Mouse (Mus musculus) heart, embryonic 13.5 days (tissue): ENCODE results near the gene Hnrnpl. TPM values are rescaled to one million over a fixed set of nuclear protein-coding genes. Genes with fewer than 3 reads are reported as not detected.

Experiments
- ATAC-seq: fragments of 200-750 bp; cut with Nextera tagmentation; 2 replicates; pipeline ENCODE4 v1.8.0; 2017; ENCODE audit warnings: moderate TSS enrichment; ENCODE audit not compliant: insufficient number of reproducible peaks, low FRiP score, low TSS enrichment; ENCODE audit errors: extremely low read depth
- H3K27ac ChIP-seq: fragments of 300-500 bp; sonication (generic); replicated peaks from 2 replicates; pipeline ENCODE4 v1.5.1; 2015; ENCODE audit warnings: moderate library complexity, mild to moderate bottlenecking, inconsistent platforms
- H3K27me3 ChIP-seq: fragments of 300-500 bp; sonication (generic); replicated peaks from 2 replicates; pipeline ENCODE4 v1.6.1; 2015; ENCODE audit warnings: mild to moderate bottlenecking, inconsistent platforms
- H3K36me3 ChIP-seq: fragments of 300-500 bp; sonication (generic); 2 replicates; pipeline ENCODE4 v1.6.1; 2015; ENCODE audit warnings: mild to moderate bottlenecking, inconsistent platforms
- H3K4me1 ChIP-seq: fragments of 300-500 bp; sonication (generic); 2 replicates; pipeline ENCODE4 v1.6.1; 2015; ENCODE audit warnings: inconsistent platforms
- H3K4me2 ChIP-seq: fragments of 300-500 bp; sonication (generic); 2 replicates; pipeline ENCODE4 v1.6.1; 2015; ENCODE audit warnings: inconsistent platforms, mild to moderate bottlenecking, moderate library complexity
- H3K4me3 ChIP-seq: fragments of 300-500 bp; sonication (generic); 2 replicates; pipeline ENCODE4 v1.5.1; 2015; ENCODE audit warnings: moderate library complexity, mild to moderate bottlenecking, inconsistent platforms
- H3K9ac ChIP-seq: fragments of 300-500 bp; sonication (generic); 2 replicates; pipeline ENCODE4 v1.6.1; 2015; ENCODE audit warnings: inconsistent platforms, mild to moderate bottlenecking, moderate library complexity
- H3K9me3 ChIP-seq: fragments of 300-500 bp; sonication (generic); 2 replicates; pipeline ENCODE4 v1.6.1; 2016; ENCODE audit warnings: inconsistent platforms
- WGBS: fragments of 180-500 bp; shearing (Covaris S2); methylation state at CpG from one replicate; pipeline ENCODE4 v1.1.7; 2015; ENCODE audit warnings: mixed read lengths; 5-methylcytosine and 5-hydroxymethylcytosine counted together
- polyA plus RNA-seq: library from polyadenylated mRNA; unstranded; fragments of >200 nt; fragmentation: Nextera tagmentation; extraction: Ambion mirVana; gene quantifications from 2 replicates; pipeline ENCODE4 v1.2.1, GENCODE M21; 2015

The Hnrnpl gene
- polyA plus RNA-seq, 1 experiment from 2014 or later, result 168 TPM

GRCm38 (mm10) chr7:28791706-28792105 lies 16.6 kb upstream of the Hnrnpl start:
- Histone ChIP-seq H3K27me3 (no peaks in the 10 kb centered on the region), H3K4me1 (peaks cover 25% of the 10 kb centered on the region), H3K36me3 (peaks cover 15% of the 10 kb centered on the region), H3K27ac (no peak overlapping the region), H3K9ac (no peak overlapping the region), H3K9me3 (no peaks in the 10 kb centered on the region), H3K4me3 (no peak overlapping the region), H3K4me2 (no peak overlapping the region)
- no peak for ATAC-seq

DNA sequence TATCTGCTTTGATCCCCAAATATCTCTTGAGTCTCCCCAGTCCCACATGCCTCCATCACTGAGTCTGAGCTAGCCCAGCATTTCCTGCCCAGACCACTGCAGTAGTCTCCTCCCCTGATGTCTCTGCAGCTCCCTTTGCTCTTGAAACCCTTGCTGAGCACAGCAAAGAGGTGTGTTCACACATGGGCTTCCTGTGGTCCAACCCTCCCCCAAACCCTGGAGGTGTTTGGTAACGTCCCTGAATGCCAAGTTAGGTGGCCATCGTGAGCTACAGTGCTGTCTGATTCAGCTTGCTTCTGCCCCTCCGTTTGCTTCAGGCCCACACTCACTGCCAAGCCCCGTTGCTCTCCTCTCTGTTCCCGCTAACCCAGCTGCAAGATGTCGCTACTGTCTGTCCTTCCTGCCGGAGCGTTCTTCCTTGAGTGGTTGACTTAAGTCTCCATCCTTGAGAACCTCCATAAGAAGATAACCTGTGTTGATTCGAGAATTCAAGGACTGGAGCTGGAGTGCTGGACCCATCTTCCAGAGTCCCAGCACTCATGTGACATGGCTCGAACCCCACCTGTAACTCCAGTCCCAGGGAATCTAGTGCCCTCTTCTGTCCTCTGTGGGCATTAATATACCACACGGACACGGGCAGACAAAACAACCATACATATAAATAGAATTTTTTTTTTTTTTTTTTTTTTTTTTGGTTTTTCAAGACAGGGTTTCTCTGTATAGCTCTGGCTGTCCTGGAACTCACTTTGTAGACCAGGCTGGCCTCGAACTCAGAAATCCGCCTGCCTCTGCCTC lies 15.8 kb upstream of the Hnrnpl start:
- H3K9me3 ChIP-seq, result no peaks in the 10 kb centered on the region
- H3K4me2 ChIP-seq, result no peak overlapping the region
- 66% methylated on average over 14 of the region's 14 CpGs for WGBS
- ATAC-seq, result no peak
- peaks cover 30% of the 10 kb centered on the region for H3K4me1 ChIP-seq
- H3K27ac ChIP-seq, result no peak overlapping the region
- H3K36me3 ChIP-seq, result peaks cover 9% of the 10 kb centered on the region
- H3K4me3 ChIP-seq, result no peak overlapping the region
- H3K27me3 ChIP-seq, result no peaks in the 10 kb centered on the region
- no peak overlapping the region for H3K9ac ChIP-seq

DNA sequence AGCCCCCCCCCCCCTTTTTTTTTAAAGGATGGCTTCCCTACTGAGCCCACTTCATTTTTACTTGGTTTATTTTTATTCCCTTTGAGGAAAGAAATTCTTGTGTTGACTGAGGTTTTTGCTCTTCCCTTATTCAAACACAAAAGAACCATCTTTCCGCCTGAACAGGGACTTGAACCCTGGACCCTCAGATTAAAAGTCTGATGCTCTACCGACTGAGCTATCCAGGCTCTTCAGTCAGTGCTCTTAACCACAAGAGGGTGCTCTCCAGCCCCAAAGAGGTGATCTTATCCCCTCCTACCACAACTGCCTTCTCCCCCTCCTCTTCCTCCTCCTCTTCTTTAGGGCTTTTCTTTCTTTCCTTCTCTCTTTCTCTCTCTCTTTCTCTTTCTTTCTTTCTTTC lies 14.5 kb upstream of the Hnrnpl start:
- Histone ChIP-seq H3K27me3 (no peaks in the 10 kb centered on the region), H3K9me3 (no peaks in the 10 kb centered on the region), H3K36me3 (no peaks in the 10 kb centered on the region), H3K9ac (no peak overlapping the region), H3K4me3 (no peak overlapping the region), H3K4me2 (no peak overlapping the region), H3K27ac (no peak overlapping the region), H3K4me1 (peaks cover 23% of the 10 kb centered on the region)
- WGBS, result 36% methylated on average over 2 of the region's 2 CpGs
- no peak for ATAC-seq

GRCm38 (mm10) chr7:28794496-28794895 lies 13.8 kb upstream of the Hnrnpl start:
- no peak for ATAC-seq
- 67% methylated on average over 3 of the region's 3 CpGs for WGBS
- no peak overlapping the region for H3K27ac ChIP-seq

DNA sequence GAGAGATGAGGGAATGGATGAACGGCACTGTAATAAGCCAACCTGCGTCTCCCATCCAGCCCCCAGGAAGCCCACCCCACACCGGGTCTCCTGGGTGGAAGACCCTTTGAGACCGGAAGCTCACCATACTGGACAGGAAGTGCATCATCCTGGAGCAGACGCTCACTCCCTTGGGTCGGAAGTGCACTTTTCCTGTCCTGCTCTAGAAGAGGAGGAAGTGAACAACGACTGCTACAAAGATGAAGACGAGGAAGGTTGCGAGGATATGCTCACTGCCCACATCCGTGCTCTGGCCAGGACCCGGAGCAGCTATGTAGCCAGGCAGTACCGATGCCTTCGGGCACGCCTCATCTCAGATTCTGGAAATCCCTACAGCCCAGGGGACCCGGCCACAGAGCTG lies 12.5 kb upstream of the Hnrnpl start:
- H3K36me3 ChIP-seq, result no peaks in the 10 kb centered on the region
- WGBS, result 62% methylated on average over 15 of the region's 15 CpGs
- no peak for ATAC-seq
- H3K27me3 ChIP-seq, result no peaks in the 10 kb centered on the region
- H3K9ac ChIP-seq, result no peak overlapping the region
- H3K4me1 ChIP-seq, result peaks cover 18% of the 10 kb centered on the region
- H3K27ac ChIP-seq, result peak overlapping the region; percentile 60
- no peaks in the 10 kb centered on the region for H3K9me3 ChIP-seq
- peak overlapping the region; percentile 62 for H3K4me2 ChIP-seq
- H3K4me3 ChIP-seq, result peak overlapping the region; percentile 34

More at GRCm38 (mm10) chr7:28794496-28794895, 13.8 kb upstream of the Hnrnpl start:
- no peaks in the 10 kb centered on the region for H3K27me3 ChIP-seq
- H3K9me3 ChIP-seq, result no peaks in the 10 kb centered on the region
- H3K4me3 ChIP-seq, result no peak overlapping the region
- H3K4me1 ChIP-seq, result peaks cover 18% of the 10 kb centered on the region
- no peak overlapping the region for H3K9ac ChIP-seq
- H3K4me2 ChIP-seq, result no peak overlapping the region
- no peaks in the 10 kb centered on the region for H3K36me3 ChIP-seq

DNA sequence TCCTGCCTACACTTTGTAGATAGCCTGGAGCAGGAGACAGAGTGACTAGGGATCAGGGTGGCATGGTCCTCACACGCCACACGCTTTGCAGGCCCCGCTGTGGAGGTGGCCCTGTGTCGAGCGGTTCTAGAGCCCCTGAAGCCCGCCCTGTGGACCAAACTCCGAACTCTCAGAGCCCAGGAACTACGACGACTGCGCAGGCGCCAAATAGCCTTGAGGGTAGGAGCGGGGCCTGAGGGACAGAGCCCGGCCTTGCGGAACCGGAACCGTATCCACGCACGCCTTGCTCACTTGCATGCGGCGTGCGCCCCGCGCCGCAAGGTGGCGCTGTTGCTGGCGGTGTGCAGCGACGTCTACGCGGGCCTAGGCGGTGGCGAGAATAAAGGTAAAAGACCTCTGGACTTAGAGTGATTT lies 11.8 kb upstream of the Hnrnpl start:
- H3K9ac ChIP-seq, result peak overlapping the region; percentile 77
- H3K4me3 ChIP-seq, result peak overlapping the region; percentile 34
- H3K36me3 ChIP-seq, result no peaks in the 10 kb centered on the region
- H3K27me3 ChIP-seq, result no peaks in the 10 kb centered on the region
- WGBS, result 11% methylated on average over 32 of the region's 32 CpGs
- peak overlapping the region; percentile 60 for H3K27ac ChIP-seq
- H3K9me3 ChIP-seq, result no peaks in the 10 kb centered on the region
- peaks cover 24% of the 10 kb centered on the region for H3K4me1 ChIP-seq
- peak; percentile 51 for ATAC-seq
- H3K4me2 ChIP-seq, result peak overlapping the region; percentile 62

DNA sequence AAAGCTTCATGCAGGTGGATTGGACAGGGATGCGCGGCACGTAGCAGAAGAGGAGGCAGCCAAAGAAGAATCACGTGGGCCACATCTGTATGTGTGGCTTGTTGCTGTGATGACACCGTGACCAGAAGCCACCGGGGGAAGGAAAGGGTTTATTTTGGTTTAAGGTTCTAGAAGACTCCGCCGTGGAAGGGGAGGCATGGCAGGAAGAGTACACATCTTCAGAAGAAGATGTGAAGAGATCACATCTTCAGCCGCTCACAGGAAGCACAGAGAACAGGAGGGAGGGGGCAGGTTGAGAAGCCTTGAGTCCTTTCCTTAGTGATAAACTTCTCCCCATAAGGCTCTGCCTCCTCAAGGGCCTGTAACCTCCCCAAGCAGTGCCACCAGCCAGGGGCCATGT lies 8.3 kb upstream of the Hnrnpl start:
- Histone ChIP-seq H3K4me2 (no peak overlapping the region), H3K36me3 (no peaks in the 10 kb centered on the region), H3K9ac (no peak overlapping the region), H3K4me3 (no peak overlapping the region), H3K27ac (no peak overlapping the region), H3K9me3 (no peaks in the 10 kb centered on the region), H3K4me1 (peaks cover 51% of the 10 kb centered on the region), H3K27me3 (no peaks in the 10 kb centered on the region)
- WGBS, result 84% methylated on average over 9 of the region's 9 CpGs
- ATAC-seq, result no peak

DNA sequence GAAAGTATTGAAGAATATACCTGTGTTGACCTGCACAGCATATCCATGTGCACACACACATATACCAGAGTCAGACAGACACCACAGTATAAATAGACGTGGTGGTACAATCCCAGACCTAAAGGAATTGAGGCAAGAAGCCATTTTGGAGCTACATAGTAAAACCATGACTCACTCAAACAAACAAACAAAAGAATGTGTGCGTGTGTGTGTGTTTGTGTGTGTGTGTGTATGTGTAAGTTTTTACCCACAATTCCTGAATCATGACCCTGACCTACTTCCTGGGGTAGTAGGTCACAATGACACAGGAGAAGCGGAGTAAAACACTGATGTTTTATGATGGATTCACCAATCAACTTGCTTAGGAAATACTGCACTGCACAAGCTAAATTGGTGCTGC lies 6.9 kb upstream of the Hnrnpl start:
- H3K4me1 ChIP-seq, result peaks cover 40% of the 10 kb centered on the region
- no peak for ATAC-seq
- H3K27me3 ChIP-seq, result no peaks in the 10 kb centered on the region
- H3K36me3 ChIP-seq, result no peaks in the 10 kb centered on the region
- no peak overlapping the region for H3K4me2 ChIP-seq
- H3K27ac ChIP-seq, result peak overlapping the region; percentile 95
- H3K9ac ChIP-seq, result no peak overlapping the region
- H3K9me3 ChIP-seq, result no peaks in the 10 kb centered on the region
- no peak overlapping the region for H3K4me3 ChIP-seq
- WGBS, result 72% methylated on average over 3 of the region's 3 CpGs

GRCm38 (mm10) chr7:28801901-28802670 lies 6.3 kb upstream of the Hnrnpl start:
- no peak for ATAC-seq
- peak overlapping the region; percentile 71 for H3K9ac ChIP-seq

DNA sequence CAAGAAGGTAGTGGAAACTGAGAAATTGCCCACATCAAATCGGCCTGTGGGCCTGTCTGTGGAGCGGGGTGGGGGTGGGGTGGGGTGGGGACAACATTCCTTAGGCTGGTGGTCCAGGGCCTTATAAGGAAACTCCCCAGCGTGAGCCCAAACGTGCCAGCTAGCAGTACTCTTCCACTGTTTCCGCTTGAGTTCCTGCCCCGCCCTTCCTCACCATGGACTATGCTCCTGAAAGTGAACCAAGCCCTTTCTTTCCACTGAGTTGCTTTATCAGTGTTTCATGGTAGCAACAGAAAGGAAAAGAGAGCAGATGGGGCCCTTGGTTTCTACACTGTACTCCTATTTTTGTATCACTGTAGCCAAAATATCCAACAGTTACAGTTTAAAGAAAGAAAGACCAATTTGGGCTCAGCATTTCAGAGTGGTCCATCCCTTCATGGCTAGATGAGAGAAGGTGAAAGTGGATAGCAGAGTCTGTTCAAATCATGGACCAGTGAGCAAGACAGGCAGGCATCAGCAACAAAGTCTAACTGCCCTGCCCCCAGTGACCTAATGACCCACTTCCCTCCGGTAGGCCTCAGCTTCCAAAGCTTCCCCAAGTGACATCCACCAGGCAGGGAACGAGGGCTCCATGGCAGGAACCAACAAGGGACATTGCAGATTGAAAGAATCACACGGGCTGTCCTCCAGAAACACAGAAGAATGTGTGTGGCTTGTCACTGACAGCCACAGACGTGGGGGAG lies 5.3 kb upstream of the Hnrnpl start:
- H3K4me1 ChIP-seq, result peaks cover 42% of the 10 kb centered on the region
- ATAC-seq, result peak; percentile 56; the same call in 1 of the 2 replicates
- no peaks in the 10 kb centered on the region for H3K36me3 ChIP-seq
- peak overlapping the region; percentile 71 for H3K9ac ChIP-seq
- no peaks in the 10 kb centered on the region for H3K9me3 ChIP-seq
- 9% methylated on average over 10 of the region's 10 CpGs for WGBS
- H3K27me3 ChIP-seq, result no peaks in the 10 kb centered on the region
- H3K27ac ChIP-seq, result peak overlapping the region; percentile 95
- H3K4me3 ChIP-seq, result peak overlapping the region; percentile 9; the same call in 1 of the 2 replicates
- peak overlapping the region; percentile 54 for H3K4me2 ChIP-seq

More at GRCm38 (mm10) chr7:28801901-28802670, 6.3 kb upstream of the Hnrnpl start:
- no peaks in the 10 kb centered on the region for H3K27me3 ChIP-seq
- peak overlapping the region; percentile 95 for H3K27ac ChIP-seq
- H3K36me3 ChIP-seq, result no peaks in the 10 kb centered on the region
- no peaks in the 10 kb centered on the region for H3K9me3 ChIP-seq
- H3K4me3 ChIP-seq, result peak overlapping the region; percentile 9; the same call in 1 of the 2 replicates
- 31% methylated on average over 10 of the region's 10 CpGs for WGBS
- H3K4me2 ChIP-seq, result peak overlapping the region; percentile 54
- H3K4me1 ChIP-seq, result peaks cover 37% of the 10 kb centered on the region

DNA sequence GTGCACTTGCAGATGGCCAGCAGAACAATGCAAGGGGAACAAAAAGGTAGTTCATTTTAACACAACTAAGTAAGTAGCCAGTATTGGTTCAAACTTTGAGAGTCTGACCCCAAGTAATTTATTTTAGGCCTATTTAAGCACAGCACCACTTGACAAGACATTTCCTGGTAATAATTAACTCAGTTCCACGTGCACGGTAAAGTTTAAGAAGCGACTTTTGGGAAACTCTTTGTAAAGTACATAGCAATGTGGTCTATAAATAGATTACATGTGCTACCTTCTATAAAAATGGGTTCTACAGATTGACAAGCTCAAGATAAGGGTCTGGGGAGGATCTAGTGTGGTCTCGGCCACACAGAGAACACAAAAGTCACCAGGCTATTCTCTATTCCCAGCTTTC lies 4.6 kb upstream of the Hnrnpl start:
- Histone ChIP-seq H3K4me2 (no peak overlapping the region), H3K4me1 (peaks cover 45% of the 10 kb centered on the region), H3K36me3 (no peaks in the 10 kb centered on the region), H3K27ac (peak overlapping the region; percentile 95), H3K9me3 (no peaks in the 10 kb centered on the region), H3K9ac (peak overlapping the region; percentile 71; the same call in 1 of the 2 replicates), H3K27me3 (no peaks in the 10 kb centered on the region), H3K4me3 (no peak overlapping the region)
- no peak for ATAC-seq
- 35% methylated on average over 4 of the region's 4 CpGs for WGBS
